Comparison of ENCODE assay signal across 9 mouse cellular contexts in the genomic region with DNA sequence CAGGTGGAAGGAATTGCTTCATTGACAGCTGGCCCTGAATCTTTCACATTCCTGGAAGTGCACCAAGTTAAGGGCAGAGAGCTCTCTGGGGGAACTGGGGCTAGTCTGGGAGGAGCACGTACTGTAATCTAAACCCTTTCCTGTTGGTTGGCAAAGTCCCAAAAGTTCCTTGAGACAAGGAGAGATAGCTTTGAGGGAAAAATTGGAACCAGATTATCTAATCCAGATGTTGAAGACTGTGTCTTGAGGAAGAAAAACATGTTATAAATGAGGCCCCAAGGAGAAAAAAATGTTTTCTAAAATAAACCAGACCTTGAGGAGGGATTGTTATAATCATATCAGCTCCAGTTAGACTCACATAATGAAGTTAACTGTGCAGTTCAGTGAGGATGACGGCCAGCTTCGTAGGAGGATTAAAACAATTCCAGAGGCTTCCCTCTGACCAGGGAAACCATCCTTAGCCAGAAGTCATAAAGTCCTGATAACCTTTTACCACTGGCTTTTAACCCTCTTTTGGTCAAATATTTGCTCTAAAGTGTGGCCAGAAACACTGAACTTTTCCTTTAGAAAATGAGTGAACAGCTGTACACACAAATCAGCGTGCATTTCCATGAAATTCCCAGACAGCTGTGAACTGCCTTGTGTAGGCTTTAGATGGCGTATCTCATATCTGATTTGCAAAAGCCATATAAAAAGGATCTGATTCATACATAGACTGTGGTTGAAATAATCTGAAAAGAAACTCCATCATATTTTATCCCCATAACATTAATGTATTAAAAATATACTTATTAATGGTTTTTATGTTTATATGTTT.
DNase-seq lines count a peak whose midpoint lies in the region; ATAC-seq and TF ChIP-seq lines count a peak whose summit lies in the region.
"Had no signal": no experiment of that assay in that cellular context is flagged by ENCODE, and none has a peak within 500 bp of the region (broad histone marks: within the 10 kb centered on the region; RNA-seq: fewer than 3 reads in every experiment).

No protein-coding gene starts in this region.

- no peaks in the 10 kb centered on the region for H3K36me3 ChIP-seq in kidney, postnatal 0 days (ENCODE audit: insufficient read depth, low read length)

- H3K4me2 ChIP-seq in kidney, postnatal 0 days (ENCODE audit: low read length): no peak overlapping the region

- H3K27me3 ChIP-seq in kidney, postnatal 0 days (ENCODE audit: insufficient read depth, low read length): no peaks in the 10 kb centered on the region

- no peaks in the 10 kb centered on the region for H3K9me3 ChIP-seq in kidney, postnatal 0 days (replicated peaks; ENCODE audit: low read length)

- no peak for TF ChIP-seq CTCF in kidney, postnatal 0 days (IDR thresholded peaks at IDR 0.05; ENCODE audit: low read depth)

- no peak overlapping the region for H3K27ac ChIP-seq in kidney, postnatal 0 days

- intact Hi-C loops in gastrocnemius, postnatal 14 days (cut with DNase I; ENCODE audit: low total_unique reads): no loop called here

- peak; percentile 4 for DNase-seq in kidney, adult 9 months
- no peak for DNase-seq in kidney, adult 18-20 months
- peak; percentile 27 for DNase-seq in adrenal gland, postnatal 14 days
- DNase-seq in gastrocnemius, postnatal 14 days: peak; percentile 14
- peak; percentile 52 for DNase-seq in kidney, postnatal 0 days (ENCODE audit: low spot score)
- DNase-seq in cerebellum, adult 9-11 months: no peak
- DNase-seq in cerebellum, adult 9-10 months: no peak
- DNase-seq in frontal cortex, postnatal 25 days (ENCODE audit: low spot score in 2 of 2): no peak
- DNase-seq: right cerebral cortex, postnatal 4 days had no signal

- WGBS in kidney, postnatal 0 days: 44% methylated on average over 5 of the region's 5 CpGs

- H3K4me3 ChIP-seq in kidney, postnatal 0 days (replicated peaks; ENCODE audit: low read depth, low read length): no peak overlapping the region

- H3K4me1 ChIP-seq in kidney, postnatal 0 days (replicated peaks; ENCODE audit: insufficient read depth, low read length): no peaks in the 10 kb centered on the region

- ATAC-seq in kidney, postnatal 0 days (replicated peaks; ENCODE audit: low FRiP score, low read depth): no peak

- no peak overlapping the region for H3K9ac ChIP-seq in kidney, postnatal 0 days (ENCODE audit: low read depth, low read length)

Comparison
In these comparisons a context has a peak if more than half of its experiments do, and no peak if none do; other contexts are left out.
1. DNase-seq: peak in kidney, adult 9 months (single experiment), adrenal gland, postnatal 14 days (single experiment), gastrocnemius, postnatal 14 days (single experiment) and kidney, postnatal 0 days (single experiment); none in kidney, adult 18-20 months (single experiment), cerebellum, adult 9-11 months (single experiment), cerebellum, adult 9-10 months (single experiment) and frontal cortex, postnatal 25 days (0 of 2).